13 mouse cellular contexts compared by ENCODE assay signal in genomic region chr13:56471951-56472350, GRCm38 (mm10). TPM values are rescaled to one million over a fixed set of nuclear protein-coding genes. Genes with fewer than 3 reads are reported as not detected.
A peak's percentile ranks its signal among the peaks of the same experiment; 100 is the strongest.
DNase-seq lines count a peak whose midpoint lies in the region; ATAC-seq and TF ChIP-seq lines count a peak whose summit lies in the region.
"Had no signal": no experiment of that assay in that cellular context is flagged by ENCODE, and none has a peak within 500 bp of the region (broad histone marks: within the 10 kb centered on the region; RNA-seq: fewer than 3 reads in every experiment).

No protein-coding gene starts in this region.

- 68% methylated on average over 9 of the region's 9 CpGs for WGBS in small intestine, adult 2 months
- 79% methylated on average over 9 of the region's 9 CpGs for WGBS in midbrain, embryonic 13.5 days

- H3K4me3 ChIP-seq in small intestine, adult 2 months (ENCODE audit: low read depth, low read length), result no peak overlapping the region
- H3K4me3 ChIP-seq in midbrain, embryonic 13.5 days (replicated peaks), result no peak overlapping the region
- H3K4me3 ChIP-seq: embryonic facial prominence, embryonic 15.5 days; liver, embryonic 15.5 days had no signal

- no peaks in the 10 kb centered on the region for H3K27me3 ChIP-seq in small intestine, adult 2 months (ENCODE audit: control insufficient read depth, insufficient read depth, low read length)
- H3K27me3 ChIP-seq in midbrain, embryonic 13.5 days, result 0 out of 2 replicates have a peak, but pooled peaks cover 3% of the 10 kb centered on the region
- H3K27me3 ChIP-seq: liver, embryonic 15.5 days had no signal

- no peaks in the 10 kb centered on the region for H3K4me1 ChIP-seq in small intestine, adult 2 months (ENCODE audit: control insufficient read depth, insufficient read depth, insufficient read length, low read length)
- no peaks in the 10 kb centered on the region for H3K4me1 ChIP-seq in midbrain, embryonic 13.5 days (replicated peaks)
- H3K4me1 ChIP-seq: liver, embryonic 15.5 days had no signal

- peak; percentile 45 to 46 for DNase-seq in cerebellum, postnatal 10 days
- DNase-seq in cerebellum, postnatal 4 days (ENCODE audit: low spot score in 2 of 2), result no peak
- DNase-seq in ovary, postnatal 14 days (ENCODE audit: low spot score), result peak; percentile 13
- no peak for DNase-seq in ovary, adult 18-20 months (ENCODE audit: low spot score)
- peak; percentile 67 to 78 for DNase-seq in kidney, postnatal 25 days
- no peak for DNase-seq in layer of hippocampus, adult 11-12 months (ENCODE audit: low spot score)

- H3K27ac ChIP-seq in small intestine, adult 2 months (ENCODE audit: insufficient read depth, low read depth, low read length), result peak overlapping the region; percentile 21; the same call in 1 of the 2 replicates
- H3K27ac ChIP-seq in midbrain, embryonic 13.5 days, result no peak overlapping the region
- H3K27ac ChIP-seq: embryonic facial prominence, embryonic 15.5 days; hindbrain, embryonic 14.5 days; liver, embryonic 15.5 days had no signal

- H3K36me3 ChIP-seq in small intestine, adult 2 months (ENCODE audit: control insufficient read depth, insufficient read depth, low read length), result no peaks in the 10 kb centered on the region
- no peaks in the 10 kb centered on the region for H3K36me3 ChIP-seq in midbrain, embryonic 13.5 days
- H3K36me3 ChIP-seq: embryonic facial prominence, embryonic 15.5 days; liver, embryonic 15.5 days had no signal

- no peak for TF ChIP-seq CTCF in small intestine, adult 2 months (IDR thresholded peaks at IDR 0.05; ENCODE audit: extremely low read depth, insufficient read length, insufficient replicate concordance, low read depth, low read length)

- no peak overlapping the region for H3K4me2 ChIP-seq in midbrain, embryonic 13.5 days (replicated peaks)
- H3K4me2 ChIP-seq: embryonic facial prominence, embryonic 15.5 days; hindbrain, embryonic 14.5 days; liver, embryonic 15.5 days had no signal

- TF ChIP-seq POLR2A in small intestine, adult 2 months (IDR thresholded peaks at IDR 0.05; ENCODE audit: low read depth, low read length), result no peak

- no peak overlapping the region for H3K9ac ChIP-seq in midbrain, embryonic 13.5 days (replicated peaks)
- H3K9ac ChIP-seq: embryonic facial prominence, embryonic 15.5 days; hindbrain, embryonic 14.5 days; liver, embryonic 15.5 days had no signal

- ATAC-seq in midbrain, embryonic 13.5 days, result no peak

- H3K9me3 ChIP-seq in midbrain, embryonic 13.5 days, result no peaks in the 10 kb centered on the region
- H3K9me3 ChIP-seq: embryonic facial prominence, embryonic 15.5 days; liver, embryonic 15.5 days had no signal

RNA-seq across cellular contexts. Expression of gene Il9, which starts 10.1 kb away (rescaled TPM):
- not detected in 2 replicates for polyA plus RNA-seq in small intestine, adult 2 months (2012; rRNA removed)
- polyA plus RNA-seq in midbrain, embryonic 13.5 days (2015; fragmentation: Nextera tagmentation; extraction: Ambion mirVana), result not detected in 2 replicates
- polyA plus RNA-seq: embryonic facial prominence, embryonic 15.5 days; hindbrain, embryonic 14.5 days; liver, embryonic 15.5 days; neural tube, embryonic 14.5 days; stomach, embryonic 14.5 days had no signal

RNA-seq across cellular contexts. Expression of gene Slc25a48, which starts 33.8 kb away (rescaled TPM):
- polyA plus RNA-seq in small intestine, adult 2 months (2012; rRNA removed), result 0.25 and 0.43 TPM in 2 replicates
- polyA plus RNA-seq in midbrain, embryonic 13.5 days (2015; fragmentation: Nextera tagmentation; extraction: Ambion mirVana), result not detected in 2 replicates
- polyA plus RNA-seq: hindbrain, embryonic 14.5 days; neural tube, embryonic 14.5 days had no signal

RNA-seq across cellular contexts. Expression of gene Gm3045, which starts 45.6 kb away (rescaled TPM):
- polyA plus RNA-seq in small intestine, adult 2 months (2012; rRNA removed), result not detected in 2 replicates
- not detected in 2 replicates for polyA plus RNA-seq in midbrain, embryonic 13.5 days (2015; fragmentation: Nextera tagmentation; extraction: Ambion mirVana)
- polyA plus RNA-seq: hindbrain, embryonic 14.5 days; liver, embryonic 15.5 days; neural tube, embryonic 14.5 days; stomach, embryonic 14.5 days had no signal

RNA-seq across cellular contexts. Expression of gene Fbxl21, which starts 50.3 kb away (rescaled TPM):
- 0.60 and 2.2 TPM in 2 replicates for polyA plus RNA-seq in small intestine, adult 2 months (2012; rRNA removed)
- polyA plus RNA-seq in midbrain, embryonic 13.5 days (2015; fragmentation: Nextera tagmentation; extraction: Ambion mirVana), result 2.5 and 2.6 TPM in 2 replicates

Comparison
In these comparisons a context has a peak if more than half of its experiments do, and no peak if none do; other contexts are left out.
1. DNase-seq: peak in cerebellum, postnatal 10 days (2 of 2), ovary, postnatal 14 days (single experiment) and kidney, postnatal 25 days (2 of 2); none in cerebellum, postnatal 4 days (0 of 2), ovary, adult 18-20 months (single experiment) and layer of hippocampus, adult 11-12 months (single experiment).